Mouse (Mus musculus): ENCODE data around the gene Vps45. TPM values are rescaled to one million over a fixed set of nuclear protein-coding genes. Genes with fewer than 3 reads are reported as not detected.

Vps45 gene
- total and polyA plus RNA-seq, 3 experiments = 20.6 to 92.0 (median 28.9) TPM

DNA sequence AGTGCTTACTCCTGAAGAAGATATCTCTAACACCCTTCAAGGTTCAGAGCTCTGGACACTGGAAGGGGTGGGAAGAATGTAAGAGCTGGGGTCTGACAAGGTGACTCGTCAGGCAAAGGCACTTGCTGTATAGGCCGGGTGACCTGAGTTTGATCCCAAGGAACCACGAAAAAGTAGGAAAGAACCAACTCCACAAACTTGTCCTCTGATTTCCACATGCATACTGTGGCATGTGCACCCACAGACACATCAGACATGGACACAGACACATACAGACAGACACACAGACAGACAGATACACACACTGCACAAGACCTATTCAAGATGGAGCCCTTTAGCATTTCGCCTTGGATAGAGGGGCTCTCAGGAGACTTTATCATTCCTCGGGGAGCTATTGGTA is 20.1 kb downstream of the Vps45 start:
- Histone ChIP-seq H3K27ac (ENCODE audit: control insufficient read depth, low read depth, low read length) (no peak overlapping the region), H3K79me2 (ENCODE audit: control insufficient read depth, insufficient read depth, low read length, poor library complexity) (no peaks in the 10 kb centered on the region), H3K27me3 (ENCODE audit: control insufficient read depth in 1 of 2, insufficient read depth in 2 of 2, low read length in 2 of 2) (no peaks in the 10 kb centered on the region), H3K36me3 (ENCODE audit: control insufficient read depth in 1 of 2, insufficient read depth in 2 of 2, low read length in 2 of 2) (no peaks in the 10 kb centered on the region; a peak in 1 of 4 replicates), H3K9me3 (replicated peaks; ENCODE audit: insufficient read depth, low read length) (no peaks in the 10 kb centered on the region), H3K4me1 (ENCODE audit: control insufficient read depth in 1 of 2, insufficient read depth in 2 of 2, low read length in 2 of 2) (no peaks in the 10 kb centered on the region), H3K4me3 (ENCODE audit: control insufficient read depth in 1 of 2, insufficient read depth in 1 of 2, low read depth in 2 of 2, low read length in 2 of 2) (no peak overlapping the region), H3K9ac (ENCODE audit: control insufficient read depth, low read depth, low read length, poor library complexity, severe bottlenecking) (no peak overlapping the region)
- TF ChIP-seq USF1 (IDR thresholded peaks at IDR 0.05; ENCODE audit: low read depth, low read length) (no peak), ZNF384 (IDR thresholded peaks at IDR 0.05; ENCODE audit: low read depth, low read length) (no peak), BHLHE40 (IDR thresholded peaks at IDR 0.05; ENCODE audit: borderline replicate concordance, low read depth, low read length) (no peak), TAL1 (IDR thresholded peaks at IDR 0.05; ENCODE audit: low read length) (no peak), KAT2A (conservative IDR thresholded peaks at IDR 0.05; ENCODE audit: low read depth, low read length) (no peak), GABPA (IDR thresholded peaks at IDR 0.05; ENCODE audit: low read depth, low read length) (no peak), CTCF (IDR thresholded peaks at IDR 0.05 in 2 of 3, conservative IDR thresholded peaks at IDR 0.05 in 1 of 3; ENCODE audit: control insufficient read depth in 1 of 3, insufficient read depth in 1 of 3, low read depth in 2 of 3, low read length in 3 of 3, poor library complexity in 1 of 3, severe bottlenecking in 1 of 3) (no peak), HCFC1 (IDR thresholded peaks at IDR 0.05; ENCODE audit: low read depth, low read length) (no peak), ZKSCAN1 (IDR thresholded peaks at IDR 0.05; ENCODE audit: low read depth, low read length) (no peak), MYB (IDR thresholded peaks at IDR 0.05; ENCODE audit: low read depth, low read length) (no peak), E2F4 (IDR thresholded peaks at IDR 0.05; ENCODE audit: borderline replicate concordance, low read depth, low read length) (no peak), MAFK (IDR thresholded peaks at IDR 0.05; ENCODE audit: borderline replicate concordance, low read depth, low read length) (no peak), CHD1 (IDR thresholded peaks at IDR 0.05; ENCODE audit: low read depth, low read length) (no peak), USF2 (IDR thresholded peaks at IDR 0.05; ENCODE audit: borderline replicate concordance in 1 of 2, insufficient read depth in 1 of 2, low read depth in 1 of 2, low read length in 2 of 2) (no peak), RAD21 (IDR thresholded peaks at IDR 0.05; ENCODE audit: low read depth, low read length) (no peak), EP300 (IDR thresholded peaks at IDR 0.05; ENCODE audit: low read depth in 1 of 2, low read length in 2 of 2) (no peak), POLR2A (IDR thresholded peaks at IDR 0.05; ENCODE audit: control insufficient read depth in 1 of 2, insufficient read depth in 1 of 2, low read depth in 1 of 2, low read length in 2 of 2, poor library complexity in 1 of 2) (no peak), GATA1 (IDR thresholded peaks at IDR 0.05; ENCODE audit: low read depth, low read length) (no peak), TCF12 (IDR thresholded peaks at IDR 0.05; ENCODE audit: low read depth, low read length) (no peak)
- no peak for DNase-seq (ENCODE audit: low read depth, low spot score)

- Histone ChIP-seq H3K27me3 (ENCODE audit: control insufficient read depth in 1 of 2, insufficient read depth in 2 of 2, low read length in 2 of 2) (no peaks in the 10 kb centered on the region), H3K4me1 (ENCODE audit: control insufficient read depth in 1 of 2, insufficient read depth in 2 of 2, low read length in 2 of 2) (no peaks in the 10 kb centered on the region), H3K36me3 (ENCODE audit: control insufficient read depth in 1 of 2, insufficient read depth in 2 of 2, low read length in 2 of 2) (no peaks in the 10 kb centered on the region), H3K4me3 (ENCODE audit: control insufficient read depth in 1 of 2, insufficient read depth in 1 of 2, low read depth in 2 of 2, low read length in 2 of 2) (no peak overlapping the region), H3K9me3 (replicated peaks; ENCODE audit: insufficient read depth, low read length) (no peaks in the 10 kb centered on the region), H3K79me2 (ENCODE audit: control insufficient read depth, insufficient read depth, low read length, poor library complexity) (no peaks in the 10 kb centered on the region), H3K9ac (ENCODE audit: control insufficient read depth, low read depth, low read length, poor library complexity, severe bottlenecking) (no peak overlapping the region), H3K27ac (ENCODE audit: control insufficient read depth, low read depth, low read length) (no peak overlapping the region)
- no peak for DNase-seq (ENCODE audit: low read depth, low spot score)
- TF ChIP-seq E2F4 (IDR thresholded peaks at IDR 0.05; ENCODE audit: borderline replicate concordance, low read depth, low read length) (no peak), ZMIZ1 (IDR thresholded peaks at IDR 0.05; ENCODE audit: low read depth, low read length) (no peak), KAT2A (conservative IDR thresholded peaks at IDR 0.05; ENCODE audit: low read depth, low read length) (no peak), ETS1 (IDR thresholded peaks at IDR 0.05; ENCODE audit: low read depth, low read length) (no peak), UBTF (IDR thresholded peaks at IDR 0.05; ENCODE audit: borderline replicate concordance, insufficient read depth, low read depth, low read length) (no peak), GATA1 (IDR thresholded peaks at IDR 0.05; ENCODE audit: low read depth, low read length) (no peak)
Measured at GRCm38 (mm10) chr3:96036796-96037195, 21.5 kb downstream of the Vps45 start.
